Mouse (Mus musculus): ENCODE results near the gene Scube1. TPM values are rescaled to one million over a fixed set of nuclear protein-coding genes. Genes with fewer than 3 reads are reported as not detected.

The Scube1 gene
- total RNA-seq, 2 experiments from 2014 or later, result 72.2 to 74.2 TPM

GRCm38 (mm10) chr15:83680300-83680699, 44.5 kb downstream of the Scube1 start:
- intact Hi-C loops (cut with DNase I), result no loop called here
- Histone ChIP-seq H3K4me3 (no peak overlapping the region), H3K27ac (no peak overlapping the region)
- DNase-seq (ENCODE audit: extremely low spot score in 1 of 2, low spot score in 2 of 2), result no peak
- no peak for TF ChIP-seq CTCF (IDR thresholded peaks at IDR 0.05)

- DNase-seq (ENCODE audit: extremely low spot score in 1 of 2, low spot score in 2 of 2), result no peak
- intact Hi-C loops (cut with DNase I), result loop anchor here (5.0 kb wide), 1 partner anchor 43 kb away; no protein-coding TSS in a partner anchor
- no peak for TF ChIP-seq CTCF (IDR thresholded peaks at IDR 0.05)
- no peak overlapping the region for H3K4me3 ChIP-seq
- H3K27ac ChIP-seq, result no peak overlapping the region
Observed at GRCm38 (mm10) chr15:83679729-83680128, 45.1 kb downstream of the Scube1 start.

- no peak for DNase-seq (ENCODE audit: extremely low spot score in 1 of 2, low spot score in 2 of 2)
- TF ChIP-seq CTCF (IDR thresholded peaks at IDR 0.05), result no peak
- Histone ChIP-seq H3K4me3 (no peak overlapping the region), H3K27ac (no peak overlapping the region)
- intact Hi-C loops (cut with DNase I), result loop anchor here (5.0 kb wide), 1 partner anchor 44 kb away; no protein-coding TSS in a partner anchor
Observed at GRCm38 (mm10) chr15:83678606-83679005, 46.2 kb downstream of the Scube1 start.

- intact Hi-C loops (cut with DNase I), result loop anchor here (5.0 kb wide), 1 partner anchor 44 kb away; no protein-coding TSS in a partner anchor
- H3K4me3 ChIP-seq, result no peak overlapping the region
- no peak for TF ChIP-seq CTCF (IDR thresholded peaks at IDR 0.05)
- H3K27ac ChIP-seq, result no peak overlapping the region
- DNase-seq (ENCODE audit: extremely low spot score in 1 of 2, low spot score in 2 of 2), result no peak
Observed at GRCm38 (mm10) chr15:83678089-83678488, 46.7 kb downstream of the Scube1 start.

- intact Hi-C loops (cut with DNase I), result loop anchor here (5.0 kb wide), 1 partner anchor 45 kb away; no protein-coding TSS in a partner anchor
- TF ChIP-seq CTCF (IDR thresholded peaks at IDR 0.05), result no peak
- H3K4me3 ChIP-seq, result no peak overlapping the region
- DNase-seq (ENCODE audit: extremely low spot score in 1 of 2, low spot score in 2 of 2), result no peak
- no peak overlapping the region for H3K27ac ChIP-seq
Observed at GRCm38 (mm10) chr15:83677098-83677497, 47.7 kb downstream of the Scube1 start.

- Histone ChIP-seq H3K4me3 (no peak overlapping the region), H3K27ac (no peak overlapping the region)
- TF ChIP-seq CTCF (IDR thresholded peaks at IDR 0.05), result no peak
- DNase-seq (ENCODE audit: extremely low spot score in 1 of 2, low spot score in 2 of 2), result no peak
- intact Hi-C loops (cut with DNase I), result loop anchor here (5.0 kb wide), 1 partner anchor 46 kb away; no protein-coding TSS in a partner anchor
Observed at GRCm38 (mm10) chr15:83676286-83676685, 48.5 kb downstream of the Scube1 start.

- no peak for DNase-seq (ENCODE audit: extremely low spot score in 1 of 2, low spot score in 2 of 2)
- Histone ChIP-seq H3K4me3 (no peak overlapping the region), H3K27ac (no peak overlapping the region)
- intact Hi-C loops (cut with DNase I), result no loop called here
- TF ChIP-seq CTCF (IDR thresholded peaks at IDR 0.05), result no peak
Observed at GRCm38 (mm10) chr15:83673621-83674020, 51.2 kb downstream of the Scube1 start.

- TF ChIP-seq CTCF (IDR thresholded peaks at IDR 0.05), result no peak
- Histone ChIP-seq H3K4me3 (no peak overlapping the region), H3K27ac (no peak overlapping the region)
- intact Hi-C loops (cut with DNase I), result loop anchor here (10.0 kb wide), 1 partner anchor 387 kb away; no protein-coding TSS in a partner anchor
- DNase-seq (ENCODE audit: extremely low spot score in 1 of 2, low spot score in 2 of 2), result no peak
Observed at GRCm38 (mm10) chr15:83667501-83667900, 57.3 kb downstream of the Scube1 start.

GRCm38 (mm10) chr15:83666418-83666817, 58.4 kb downstream of the Scube1 start:
- intact Hi-C loops (cut with DNase I), result loop anchor here (10.0 kb wide), 1 partner anchor 388 kb away; no protein-coding TSS in a partner anchor
- no peak for DNase-seq (ENCODE audit: extremely low spot score in 1 of 2, low spot score in 2 of 2)

GRCm38 (mm10) chr15:83665993-83666392, 58.8 kb downstream of the Scube1 start:
- Histone ChIP-seq H3K4me3 (no peak overlapping the region), H3K27ac (no peak overlapping the region)
- TF ChIP-seq CTCF (IDR thresholded peaks at IDR 0.05), result no peak
- intact Hi-C loops (cut with DNase I), result loop anchor here (10.0 kb wide), 1 partner anchor 389 kb away; no protein-coding TSS in a partner anchor
- no peak for DNase-seq (ENCODE audit: extremely low spot score in 1 of 2, low spot score in 2 of 2)

More at GRCm38 (mm10) chr15:83666418-83666817, 58.4 kb downstream of the Scube1 start:
- Histone ChIP-seq H3K27ac (no peak overlapping the region), H3K4me3 (no peak overlapping the region)
- TF ChIP-seq CTCF (IDR thresholded peaks at IDR 0.05), result no peak

- peak; percentile 36 to 58 for DNase-seq (ENCODE audit: extremely low spot score in 1 of 2, low spot score in 2 of 2)
Observed at GRCm38 (mm10) chr15:83664722-83665121, 60.1 kb downstream of the Scube1 start.

GRCm38 (mm10) chr15:83663066-83663465, 61.8 kb downstream of the Scube1 start:
- DNase-seq (ENCODE audit: extremely low spot score in 1 of 2, low spot score in 2 of 2), result no peak
- Histone ChIP-seq H3K4me3 (no peak overlapping the region), H3K27ac (no peak overlapping the region)
- intact Hi-C loops (cut with DNase I), result loop anchor here (10.0 kb wide), 1 partner anchor 392 kb away; no protein-coding TSS in a partner anchor
- no peak for TF ChIP-seq CTCF (IDR thresholded peaks at IDR 0.05)

More at GRCm38 (mm10) chr15:83664722-83665121, 60.1 kb downstream of the Scube1 start:
- peak; percentile 67 for TF ChIP-seq CTCF (IDR thresholded peaks at IDR 0.05)
- Histone ChIP-seq H3K4me3 (no peak overlapping the region), H3K27ac (no peak overlapping the region)
- intact Hi-C loops (cut with DNase I), result loop anchor here (1.0 to 10.0 kb wide), 3 partner anchors 63 to 390 kb away; no protein-coding TSS in a partner anchor

GRCm38 (mm10) chr15:83662106-83662505, 62.7 kb downstream of the Scube1 start:
- DNase-seq (ENCODE audit: extremely low spot score in 1 of 2, low spot score in 2 of 2), result no peak
- intact Hi-C loops (cut with DNase I), result loop anchor here (10.0 kb wide), 1 partner anchor 393 kb away; no protein-coding TSS in a partner anchor
- TF ChIP-seq CTCF (IDR thresholded peaks at IDR 0.05), result no peak
- Histone ChIP-seq H3K27ac (no peak overlapping the region), H3K4me3 (no peak overlapping the region)
